Mouse (Mus musculus) intestine, embryonic 15.5 days (tissue): ENCODE measurements around the gene Mybpc1. TPM values are rescaled to one million over a fixed set of nuclear protein-coding genes. Genes with fewer than 3 reads are reported as not detected.
"Not testable (repeated sequence)": the region's sequence is repeated elsewhere in the genome, so short reads cannot be mapped to it uniquely, and the experiment has no call there.

Experiments
- ATAC-seq: fragments of 200-750 bp; cut with Nextera tagmentation; 2 replicates; pipeline ENCODE4 v1.8.0; 2017; ENCODE audit warnings: moderate TSS enrichment, moderate library complexity
- H3K27ac ChIP-seq: fragments of 300-500 bp; sonication (generic); 2 replicates; pipeline ENCODE4 v1.5.1; 2015; ENCODE audit warnings: mild to moderate bottlenecking, inconsistent platforms
- H3K27me3 ChIP-seq: fragments of 300-500 bp; sonication (generic); replicated peaks from 2 replicates; pipeline ENCODE4 v1.6.1; 2015; ENCODE audit warnings: inconsistent platforms
- H3K36me3 ChIP-seq: fragments of 300-500 bp; sonication (generic); 2 replicates; pipeline ENCODE4 v1.6.1; 2015; ENCODE audit warnings: inconsistent platforms
- H3K4me1 ChIP-seq: fragments of 300-500 bp; sonication (generic); replicated peaks from 2 replicates; pipeline ENCODE4 v1.6.1; 2015; ENCODE audit warnings: inconsistent platforms
- H3K4me2 ChIP-seq: fragments of 300-500 bp; sonication (generic); replicated peaks from 2 replicates; pipeline ENCODE4 v1.6.1; 2015; ENCODE audit warnings: mild to moderate bottlenecking, inconsistent platforms
- H3K4me3 ChIP-seq: fragments of 300-500 bp; sonication (generic); replicated peaks from 2 replicates; pipeline ENCODE4 v1.5.1; 2015; ENCODE audit warnings: inconsistent platforms
- H3K9ac ChIP-seq: fragments of 300-500 bp; sonication (generic); 2 replicates; pipeline ENCODE4 v1.6.1; 2015; ENCODE audit warnings: inconsistent platforms
- H3K9me3 ChIP-seq: fragments of 300-500 bp; sonication (generic); 2 replicates; pipeline ENCODE4 v1.6.1; 2016; ENCODE audit warnings: inconsistent platforms
- WGBS: fragments of 180-500 bp; shearing (Covaris S2); methylation state at CpG from one replicate; pipeline ENCODE4 v1.1.7; 2015; 5-methylcytosine and 5-hydroxymethylcytosine counted together
- polyA plus RNA-seq: library from polyadenylated mRNA; unstranded; fragments of >200 nt; fragmentation: Nextera tagmentation; extraction: Ambion mirVana; gene quantifications from 2 replicates; pipeline ENCODE4 v1.2.1, GENCODE M21; 2015

The Mybpc1 gene
- polyA plus RNA-seq, 1 experiment from 2014 or later, result 3.3 TPM

DNA sequence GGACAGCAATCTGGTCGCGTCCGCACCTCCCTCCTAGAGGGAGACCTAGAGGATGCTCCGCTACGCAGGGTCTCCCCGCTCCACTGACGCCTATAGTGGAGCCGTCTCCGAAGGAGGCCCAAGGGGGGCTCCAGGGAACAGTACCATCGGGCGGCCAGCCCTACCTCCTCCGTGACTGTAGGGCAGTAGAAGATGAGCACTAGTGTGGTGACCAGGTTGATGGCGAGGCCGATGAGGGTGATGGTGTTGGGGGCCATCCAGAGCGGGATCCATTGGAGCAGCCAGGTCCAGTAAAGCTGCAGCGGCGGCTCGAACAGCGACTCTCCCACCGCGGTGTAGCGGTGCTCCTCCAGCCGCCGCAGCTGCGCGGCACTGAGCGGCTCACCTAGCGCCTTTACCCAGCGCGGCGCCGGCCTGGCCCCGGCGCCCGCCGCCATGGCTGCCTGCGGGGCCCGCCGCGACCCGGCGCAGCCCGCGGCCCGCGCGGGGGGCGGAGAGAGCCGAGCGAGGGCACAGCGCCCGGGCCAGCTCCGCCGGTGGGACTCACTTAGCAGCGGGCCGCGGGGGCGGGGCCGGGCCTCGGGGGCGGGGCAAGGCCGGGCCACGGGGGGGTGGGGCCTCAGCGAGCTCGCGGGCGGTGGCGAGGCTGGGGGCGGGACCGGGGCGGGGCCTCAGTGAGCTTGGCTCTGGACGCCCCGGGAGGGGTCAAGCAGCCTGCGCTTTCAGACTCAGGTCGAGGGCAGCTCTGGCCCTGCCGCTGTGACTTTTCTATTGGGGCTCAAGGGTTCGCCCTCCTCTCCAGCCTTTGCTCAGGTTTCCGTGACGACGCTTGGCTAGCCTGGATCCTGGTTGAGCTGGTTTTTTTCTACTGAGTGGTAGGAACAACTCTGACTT is 101.3 kb downstream of the Mybpc1 start, which contains the start of gene Chpt1:
TSS of gene Chpt1 (minus strand) at position 653 of the 894 bp plus-strand sequence.
- peak; percentile 91 for ATAC-seq
- Histone ChIP-seq H3K4me1 (0 out of 2 replicates have a peak, but pooled peaks cover 5% of the 10 kb centered on the region), H3K27me3 (no peaks in the 10 kb centered on the region), H3K9ac (peak within 1 kb of the TSS; percentile 91), H3K4me3 (peak within 1 kb of the TSS; percentile 81), H3K27ac (peak within 1 kb of the TSS; percentile 84), H3K9me3 (no peaks in the 10 kb centered on the region), H3K36me3 (no peaks in the 10 kb centered on the region), H3K4me2 (peak within 1 kb of the TSS; percentile 76)
- WGBS, result under 1% methylated on average over 68 of the region's 80 CpGs

DNA sequence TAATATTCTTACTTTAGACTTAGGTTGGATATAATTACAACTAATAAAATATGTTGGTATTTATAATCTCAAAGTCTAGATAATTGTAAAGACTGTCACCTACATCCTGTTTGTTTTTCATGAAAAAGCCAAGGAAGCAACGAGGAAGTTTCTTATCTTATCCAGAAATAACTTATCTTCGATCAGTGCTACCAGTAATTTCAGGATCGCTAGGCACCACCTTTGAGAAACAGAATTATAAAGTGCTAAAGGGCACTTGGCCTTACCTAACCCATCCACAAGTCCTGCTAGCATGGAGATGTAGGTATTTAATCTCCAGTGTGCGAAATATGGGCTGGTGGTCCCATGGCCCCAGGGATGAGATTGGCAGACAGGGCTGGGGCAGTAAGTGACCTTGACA is 102.0 kb downstream of the Mybpc1 start:
- WGBS, result 33% methylated on average over 4 of the region's 4 CpGs
- no peak for ATAC-seq

DNA sequence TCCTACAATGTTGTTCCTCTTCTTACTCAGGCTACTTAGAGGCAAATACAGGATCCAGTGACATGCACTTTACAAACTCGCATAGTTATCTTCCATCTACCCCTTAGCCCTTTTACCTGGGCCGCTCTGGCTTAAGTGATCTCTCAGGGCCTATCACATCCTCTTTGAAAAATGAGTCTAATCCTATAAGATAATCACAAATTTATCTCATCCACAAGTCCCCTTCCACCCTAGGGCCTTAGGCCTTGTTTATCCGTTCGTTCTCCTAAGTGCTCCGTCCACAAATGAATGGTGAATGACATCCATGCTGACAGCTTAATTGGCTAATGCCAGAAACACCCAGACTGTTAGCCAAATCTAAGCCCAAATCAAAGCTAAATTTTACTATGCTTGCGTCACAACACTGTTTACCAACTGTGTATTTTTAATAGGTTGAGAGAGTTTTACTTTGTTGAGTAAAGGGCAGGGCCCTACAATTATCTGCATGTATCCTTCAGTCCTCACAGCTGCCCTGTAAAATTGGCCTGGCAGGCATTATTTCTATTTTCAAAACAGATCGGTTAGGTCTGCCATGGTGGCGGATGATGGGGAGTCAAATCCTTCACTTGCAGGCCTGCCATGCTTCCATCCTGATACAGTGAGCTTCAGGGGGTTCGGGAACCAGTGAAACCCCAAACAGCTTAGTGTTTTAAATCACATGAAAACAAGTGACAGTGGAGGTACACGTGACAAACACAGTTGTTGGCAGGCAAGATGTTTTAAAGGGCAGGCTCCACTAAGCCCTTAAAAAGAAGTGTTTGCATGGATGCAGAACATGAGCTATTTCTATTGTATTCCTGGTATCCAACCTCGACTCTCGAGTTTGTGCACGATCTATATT is 102.8 kb downstream of the Mybpc1 start:
- H3K9ac ChIP-seq, result peak overlapping the region; percentile 29
- ATAC-seq, result no peak
- peak overlapping the region; percentile 81 for H3K4me3 ChIP-seq

More for the DNA sequence above, 102.0 kb downstream of the Mybpc1 start:
- Histone ChIP-seq H3K9ac (peak overlapping the region; percentile 91), H3K27me3 (no peaks in the 10 kb centered on the region), H3K27ac (peak overlapping the region; percentile 84), H3K36me3 (no peaks in the 10 kb centered on the region), H3K4me3 (peak overlapping the region; percentile 81), H3K4me2 (peak overlapping the region; percentile 76), H3K9me3 (no peaks in the 10 kb centered on the region), H3K4me1 (0 out of 2 replicates have a peak, but pooled peaks cover 5% of the 10 kb centered on the region)

DNA sequence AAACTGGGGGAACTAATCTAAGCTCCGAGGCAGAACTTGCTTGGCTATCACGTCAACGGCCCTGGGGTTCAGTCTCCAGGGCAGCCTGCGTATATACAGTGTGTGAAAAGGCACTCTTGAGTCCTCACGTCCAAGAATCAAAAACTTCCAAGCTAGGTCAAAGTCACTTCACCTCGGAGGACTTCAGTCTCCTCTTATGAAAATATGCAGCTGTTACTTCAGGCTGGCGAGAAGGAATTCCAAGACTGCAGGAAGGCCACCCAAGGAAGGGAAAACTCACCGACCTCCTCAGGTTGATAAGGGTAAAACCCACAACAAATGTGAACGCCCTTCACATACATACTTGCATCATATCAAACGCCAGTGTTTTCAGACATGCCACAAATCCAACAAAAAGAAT is 103.6 kb downstream of the Mybpc1 start:
- H3K9me3 ChIP-seq, result no peaks in the 10 kb centered on the region
- H3K4me2 ChIP-seq, result peak overlapping the region; percentile 76
- H3K4me1 ChIP-seq, result 0 out of 2 replicates have a peak, but pooled peaks cover 9% of the 10 kb centered on the region
- whole genome bisulfite sequencing, result 53% methylated on average over 10 of the region's 10 CpGs
- no peaks in the 10 kb centered on the region for H3K27me3 ChIP-seq
- peak overlapping the region; percentile 81 for H3K4me3 ChIP-seq
- H3K9ac ChIP-seq, result no peak overlapping the region
- no peak for ATAC-seq
- no peaks in the 10 kb centered on the region for H3K36me3 ChIP-seq
- H3K27ac ChIP-seq, result no peak overlapping the region

More for the DNA sequence above, 102.8 kb downstream of the Mybpc1 start:
- 0 out of 2 replicates have a peak, but pooled peaks cover 5% of the 10 kb centered on the region for H3K4me1 ChIP-seq
- no peaks in the 10 kb centered on the region for H3K36me3 ChIP-seq
- no peak overlapping the region for H3K27ac ChIP-seq
- H3K4me2 ChIP-seq, result peak overlapping the region; percentile 76
- H3K9me3 ChIP-seq, result no peaks in the 10 kb centered on the region
- no peaks in the 10 kb centered on the region for H3K27me3 ChIP-seq
- 63% methylated on average over 13 of the region's 13 CpGs for WGBS

DNA sequence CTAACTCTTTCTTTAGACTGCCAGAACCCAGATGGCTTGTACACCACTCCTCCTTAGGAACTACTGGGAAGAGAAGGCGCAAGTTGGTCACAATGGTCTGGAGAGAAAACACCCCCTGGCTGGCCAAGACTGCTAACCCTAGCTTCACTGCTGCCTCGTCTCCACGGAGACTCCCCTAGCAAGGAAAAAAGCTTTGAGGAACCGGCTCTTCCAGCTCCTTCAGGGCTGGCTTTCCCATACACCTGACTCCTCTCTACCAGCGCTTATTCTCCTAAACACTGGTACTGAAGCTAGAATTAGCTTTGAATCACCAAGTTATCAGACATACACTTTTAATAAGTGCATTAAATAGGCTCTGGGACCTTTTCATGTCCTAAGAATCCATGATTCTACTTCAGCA is 105.0 kb downstream of the Mybpc1 start:
- 56% methylated on average over 5 of the region's 5 CpGs for WGBS
- no peak for ATAC-seq
- no peak overlapping the region for H3K27ac ChIP-seq
- H3K4me3 ChIP-seq, result no peak overlapping the region
- H3K4me2 ChIP-seq, result peak overlapping the region; percentile 76
- H3K36me3 ChIP-seq, result no peaks in the 10 kb centered on the region
- H3K9ac ChIP-seq, result no peak overlapping the region
- no peaks in the 10 kb centered on the region for H3K27me3 ChIP-seq
- no peaks in the 10 kb centered on the region for H3K9me3 ChIP-seq
- H3K4me1 ChIP-seq, result 0 out of 2 replicates have a peak, but pooled peaks cover 15% of the 10 kb centered on the region

DNA sequence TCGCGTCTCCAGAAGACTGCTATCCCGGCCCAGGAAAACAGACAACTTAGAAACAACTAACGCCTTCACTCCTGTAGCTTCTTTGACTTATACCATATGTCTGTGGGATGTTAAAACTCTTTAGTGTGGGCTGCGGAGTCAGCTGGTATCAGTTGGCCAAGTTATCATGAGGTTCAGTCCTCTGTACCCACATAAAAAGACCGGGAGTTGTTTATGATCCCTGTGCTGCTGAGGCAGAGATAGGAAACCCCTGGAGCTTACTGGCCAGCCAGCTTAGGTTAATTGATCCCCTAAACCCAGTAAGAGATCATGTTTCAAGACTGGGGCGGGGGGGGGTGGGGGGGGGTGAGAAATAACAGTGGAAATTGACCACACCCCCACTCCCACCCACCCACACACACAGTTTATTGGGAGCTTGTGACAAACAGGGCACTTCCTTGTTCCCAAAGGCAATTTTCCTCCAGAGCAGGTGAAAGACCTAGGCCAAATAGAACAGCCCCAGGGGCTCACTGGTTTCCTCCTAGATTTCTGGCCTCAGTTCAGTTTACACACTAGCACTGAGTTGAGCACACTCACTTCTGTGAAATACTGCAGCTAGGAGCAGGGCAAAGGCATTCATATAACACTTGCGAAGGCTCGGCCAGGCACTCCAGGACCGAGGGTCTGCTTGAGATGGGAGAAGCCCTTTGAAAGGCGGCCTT is 107.9 kb downstream of the Mybpc1 start:
- Histone ChIP-seq H3K4me1 (0 out of 2 replicates have a peak, but pooled peaks cover 17% of the 10 kb centered on the region), H3K4me2 (peak overlapping the region; percentile 14; the same call in 1 of the 2 replicates), H3K27me3 (no peaks in the 10 kb centered on the region), H3K27ac (peak overlapping the region; percentile 62), H3K4me3 (no peak overlapping the region), H3K36me3 (no peaks in the 10 kb centered on the region), H3K9ac (no peak overlapping the region), H3K9me3 (no peaks in the 10 kb centered on the region)
- 44% methylated on average over 11 of the region's 11 CpGs for WGBS
- ATAC-seq, result peak; percentile 76

DNA sequence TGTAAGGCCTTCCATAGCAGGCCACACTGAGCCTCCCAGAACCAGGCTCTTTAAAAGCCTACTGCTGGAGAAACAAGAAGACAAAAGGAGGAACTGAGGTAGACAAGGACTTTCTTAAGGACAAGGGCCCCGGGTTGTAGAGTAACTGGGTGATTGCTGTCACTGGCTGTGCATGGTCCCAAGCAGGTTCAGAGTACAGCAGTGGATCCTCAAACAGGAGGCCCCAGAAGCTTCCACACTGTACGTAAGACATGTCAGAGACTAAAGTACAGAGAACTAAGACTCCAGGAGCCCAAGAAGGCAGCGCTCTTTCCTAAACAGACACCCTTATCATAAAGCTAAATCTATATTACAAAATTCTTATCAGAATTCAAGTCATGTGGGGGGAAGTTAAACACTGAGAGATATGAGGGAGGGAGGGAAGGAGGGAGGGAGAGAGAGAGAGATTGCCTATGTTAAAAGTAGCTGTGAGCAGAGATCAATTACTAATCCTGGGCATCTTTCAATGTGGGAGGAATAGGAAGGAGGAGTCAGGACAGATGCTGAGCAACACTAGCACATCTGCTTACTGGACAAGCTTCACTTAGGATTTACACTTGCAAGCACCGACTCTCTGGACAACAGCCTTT is 109.9 kb downstream of the Mybpc1 start:
- Histone ChIP-seq H3K4me3 (no peak overlapping the region), H3K4me1 (0 out of 2 replicates have a peak, but pooled peaks cover 17% of the 10 kb centered on the region), H3K27me3 (no peaks in the 10 kb centered on the region), H3K36me3 (no peaks in the 10 kb centered on the region), H3K9me3 (no peaks in the 10 kb centered on the region), H3K9ac (no peak overlapping the region), H3K4me2 (0 out of 2 replicates have a peak overlapping the region, but pooled peaks have one; percentile 22), H3K27ac (peak overlapping the region; percentile 54; the same call in 1 of the 2 replicates)
- 57% methylated on average over 4 of the region's 4 CpGs for WGBS
- peak; percentile 77 for ATAC-seq

DNA sequence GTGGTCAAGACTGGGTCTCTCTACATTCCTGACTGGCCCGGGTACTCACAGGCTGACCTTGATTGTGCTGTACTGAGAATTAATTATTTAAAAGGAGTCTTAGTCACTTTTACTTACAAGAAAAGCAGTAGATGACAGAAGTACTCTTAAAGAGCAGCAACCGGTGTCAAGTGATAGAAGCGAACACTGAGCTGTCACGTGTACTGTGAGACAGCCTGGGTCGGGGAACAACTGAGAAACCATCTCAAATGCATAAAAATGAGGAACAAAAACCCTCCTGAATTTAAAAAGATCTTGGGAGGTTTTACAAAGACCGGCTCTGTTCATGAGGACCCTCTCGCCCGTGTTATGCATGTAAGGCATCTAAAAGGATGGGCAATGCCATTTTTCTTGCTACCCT is 112.3 kb downstream of the Mybpc1 start:
- Histone ChIP-seq H3K4me2 (no peak overlapping the region), H3K9me3 (no peaks in the 10 kb centered on the region), H3K9ac (no peak overlapping the region), H3K4me1 (0 out of 2 replicates have a peak, but pooled peaks cover 17% of the 10 kb centered on the region), H3K27me3 (no peaks in the 10 kb centered on the region), H3K27ac (no peak overlapping the region), H3K4me3 (no peak overlapping the region), H3K36me3 (no peaks in the 10 kb centered on the region)
- WGBS, result 84% methylated on average over 8 of the region's 8 CpGs
- no peak for ATAC-seq

DNA sequence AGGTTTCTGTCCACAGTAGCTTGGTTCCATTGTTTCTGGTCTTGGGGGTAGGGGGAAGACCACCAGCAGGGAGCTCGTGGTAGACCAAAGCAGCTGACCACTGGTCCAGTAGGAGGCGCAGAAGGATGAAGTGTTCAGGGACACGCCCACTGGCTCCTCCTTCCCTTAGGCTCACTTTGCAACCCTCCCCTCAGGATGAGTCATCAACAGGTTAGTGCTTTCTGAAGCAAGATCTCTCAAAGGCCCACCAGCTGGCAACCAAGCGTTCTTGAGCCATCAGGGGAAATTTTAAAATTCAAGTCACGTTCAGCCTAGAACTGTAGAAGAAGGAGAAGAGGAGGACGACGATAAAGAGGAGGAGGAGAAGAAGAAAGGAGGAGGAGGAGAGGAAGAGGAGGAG is 113.3 kb downstream of the Mybpc1 start:
- no peak overlapping the region for H3K4me3 ChIP-seq
- 54% methylated on average over 7 of the region's 7 CpGs for WGBS
- peak; percentile 37; the same call in 1 of the 2 replicates for ATAC-seq
- no peak overlapping the region for H3K9ac ChIP-seq
- H3K4me1 ChIP-seq, result 0 out of 2 replicates have a peak, but pooled peaks cover 15% of the 10 kb centered on the region
- H3K36me3 ChIP-seq, result no peaks in the 10 kb centered on the region
- H3K4me2 ChIP-seq, result no peak overlapping the region
- H3K27me3 ChIP-seq, result no peaks in the 10 kb centered on the region
- no peak overlapping the region for H3K27ac ChIP-seq
- no peaks in the 10 kb centered on the region for H3K9me3 ChIP-seq

DNA sequence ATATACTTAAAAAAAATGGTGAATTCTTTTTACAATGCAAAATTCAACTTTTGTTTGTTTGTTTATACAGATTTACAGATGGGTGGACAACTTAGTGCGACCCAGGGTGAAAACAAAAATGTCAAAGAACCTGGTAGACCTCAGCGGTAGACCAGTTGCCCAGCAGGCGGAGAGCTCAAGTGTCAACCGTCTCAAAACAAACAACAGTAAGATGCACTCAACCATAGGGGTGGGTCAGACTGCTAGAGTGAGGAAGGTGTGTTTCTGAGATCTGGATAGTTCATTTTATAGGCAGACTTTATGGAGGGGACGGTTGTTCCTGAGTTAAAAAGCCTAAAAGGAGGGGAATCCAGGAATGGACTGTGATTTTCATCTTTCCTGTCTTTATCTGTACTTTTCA is 116.3 kb downstream of the Mybpc1 start:
- no peak for ATAC-seq
- H3K4me1 ChIP-seq, result 0 out of 2 replicates have a peak, but pooled peaks cover 4% of the 10 kb centered on the region
- WGBS, result 89% methylated on average over 5 of the region's 5 CpGs
- no peak overlapping the region for H3K9ac ChIP-seq
- no peak overlapping the region for H3K4me3 ChIP-seq
- H3K27me3 ChIP-seq, result no peaks in the 10 kb centered on the region
- H3K27ac ChIP-seq, result no peak overlapping the region
- no peak overlapping the region for H3K4me2 ChIP-seq
- peaks cover 4% of the 10 kb centered on the region; the same call in 1 of the 2 replicates for H3K36me3 ChIP-seq
- H3K9me3 ChIP-seq, result no peaks in the 10 kb centered on the region

DNA sequence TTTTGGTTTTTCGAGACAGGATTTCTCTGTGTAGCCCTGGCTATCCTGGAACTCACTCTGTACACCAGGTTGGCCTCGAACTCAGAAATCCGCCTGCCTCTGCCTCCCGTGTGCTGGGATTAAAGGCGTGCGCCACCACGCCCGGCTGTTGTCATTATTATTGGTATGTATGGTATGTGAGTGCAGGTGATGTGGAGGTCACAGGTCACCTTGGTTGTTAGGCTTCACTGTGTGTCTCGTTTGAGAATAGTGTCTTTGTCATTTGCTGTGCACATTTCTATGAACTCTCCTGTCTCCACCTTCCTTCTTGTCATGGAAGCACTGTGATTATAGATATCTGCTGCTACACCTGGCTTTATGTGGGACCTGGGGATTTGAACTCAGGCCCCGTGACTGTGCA is 122.1 kb downstream of the Mybpc1 start:
- ATAC-seq, result not testable (repeated sequence)
- WGBS, result 89% methylated on average over 10 of the region's 10 CpGs

More for the DNA sequence above, 122.1 kb downstream of the Mybpc1 start:
- H3K9ac ChIP-seq, H3K9me3 ChIP-seq, H3K4me2 ChIP-seq, H3K36me3 ChIP-seq, H3K4me1 ChIP-seq, H3K4me3 ChIP-seq, H3K27ac ChIP-seq, H3K27me3 ChIP-seq: not testable (repeated sequence)
